Mouse (Mus musculus): ENCODE results near the gene Tbc1d5. TPM values are rescaled to one million over a fixed set of nuclear protein-coding genes. Genes with fewer than 3 reads are reported as not detected.

The Tbc1d5 gene
- polyA plus RNA-seq, 1 experiment, result 18.5 TPM

GRCm38 (mm10) chr17:50897867-50898266 lies 281.3 kb downstream of the Tbc1d5 start:
- no peaks in the 10 kb centered on the region; the same call in 1 of the 2 replicates for H3K36me3 ChIP-seq (ENCODE audit: control insufficient read depth, insufficient read depth, low read length)
- no peaks in the 10 kb centered on the region for H3K27me3 ChIP-seq (ENCODE audit: control insufficient read depth, insufficient read depth, low read length)
- no peak overlapping the region for H3K4me3 ChIP-seq (ENCODE audit: control insufficient read depth, low read depth, low read length)
- no peak for TF ChIP-seq CTCF (IDR thresholded peaks at IDR 0.05; ENCODE audit: control insufficient read depth, insufficient read depth, insufficient replicate concordance, low read depth, low read length)
- TF ChIP-seq POLR2A (IDR thresholded peaks at IDR 0.05; ENCODE audit: control insufficient read depth, low read depth, low read length), result no peak
- no peaks in the 10 kb centered on the region for H3K4me1 ChIP-seq (ENCODE audit: control insufficient read depth, insufficient read depth, low read length)
- no peak overlapping the region for H3K27ac ChIP-seq (ENCODE audit: control insufficient read depth, insufficient read depth, low read depth, low read length)

DNA sequence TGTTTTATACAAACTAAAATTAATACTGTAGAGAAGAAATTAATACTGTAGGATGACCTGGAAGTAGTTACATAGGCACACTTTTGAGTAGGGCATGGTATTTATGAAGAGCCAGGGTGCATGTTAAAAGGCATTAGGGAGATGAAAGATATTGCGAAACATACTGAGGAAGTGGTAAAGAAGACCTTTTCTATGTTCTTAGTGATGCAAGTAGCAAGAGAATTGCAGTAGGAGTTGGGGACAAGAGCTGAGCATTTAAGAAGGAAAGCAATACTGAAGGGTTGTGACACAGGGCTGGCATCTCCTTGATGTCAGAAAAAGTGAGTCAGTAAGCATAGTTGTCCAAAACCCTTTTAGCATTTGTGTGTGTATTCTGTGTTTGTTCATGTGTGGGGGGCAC lies 289.7 kb downstream of the Tbc1d5 start:
- H3K4me1 ChIP-seq (ENCODE audit: control insufficient read depth, insufficient read depth, low read length), result no peaks in the 10 kb centered on the region
- H3K36me3 ChIP-seq (ENCODE audit: control insufficient read depth, insufficient read depth, low read length), result no peaks in the 10 kb centered on the region
- H3K27ac ChIP-seq (ENCODE audit: control insufficient read depth, insufficient read depth, low read depth, low read length), result no peak overlapping the region
- H3K27me3 ChIP-seq (ENCODE audit: control insufficient read depth, insufficient read depth, low read length), result no peaks in the 10 kb centered on the region
- no peak overlapping the region for H3K4me3 ChIP-seq (ENCODE audit: control insufficient read depth, low read depth, low read length)
- TF ChIP-seq POLR2A (IDR thresholded peaks at IDR 0.05; ENCODE audit: control insufficient read depth, low read depth, low read length), result no peak
- no peak for TF ChIP-seq CTCF (IDR thresholded peaks at IDR 0.05; ENCODE audit: control insufficient read depth, insufficient read depth, insufficient replicate concordance, low read depth, low read length)

DNA sequence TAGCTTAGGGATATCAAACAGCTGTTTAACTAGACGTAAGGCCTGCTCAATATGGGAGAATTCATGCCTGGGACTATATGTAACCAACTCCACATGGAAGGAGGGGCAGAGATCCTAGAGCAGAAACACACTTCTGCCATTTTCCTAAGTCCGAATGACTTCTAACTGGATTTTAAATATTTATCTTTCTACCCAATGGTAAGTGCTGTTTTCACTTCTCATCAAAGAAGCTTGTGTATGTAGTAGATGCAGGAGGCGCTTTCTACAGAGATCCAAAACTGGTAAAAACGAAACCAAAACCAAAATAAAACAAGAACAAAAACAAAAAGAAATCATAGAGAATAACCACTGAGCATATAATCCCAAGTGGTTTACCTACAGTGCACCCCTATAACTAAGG lies 299.2 kb downstream of the Tbc1d5 start:
- Histone ChIP-seq H3K4me3 (ENCODE audit: control insufficient read depth, low read depth, low read length) (no peak overlapping the region), H3K27ac (ENCODE audit: control insufficient read depth, insufficient read depth, low read depth, low read length) (no peak overlapping the region), H3K36me3 (ENCODE audit: control insufficient read depth, insufficient read depth, low read length) (no peaks in the 10 kb centered on the region), H3K27me3 (ENCODE audit: control insufficient read depth, insufficient read depth, low read length) (no peaks in the 10 kb centered on the region), H3K4me1 (ENCODE audit: control insufficient read depth, insufficient read depth, low read length) (no peaks in the 10 kb centered on the region)
- no peak for TF ChIP-seq POLR2A (IDR thresholded peaks at IDR 0.05; ENCODE audit: control insufficient read depth, low read depth, low read length)
- TF ChIP-seq CTCF (IDR thresholded peaks at IDR 0.05; ENCODE audit: control insufficient read depth, insufficient read depth, insufficient replicate concordance, low read depth, low read length), result no peak

DNA sequence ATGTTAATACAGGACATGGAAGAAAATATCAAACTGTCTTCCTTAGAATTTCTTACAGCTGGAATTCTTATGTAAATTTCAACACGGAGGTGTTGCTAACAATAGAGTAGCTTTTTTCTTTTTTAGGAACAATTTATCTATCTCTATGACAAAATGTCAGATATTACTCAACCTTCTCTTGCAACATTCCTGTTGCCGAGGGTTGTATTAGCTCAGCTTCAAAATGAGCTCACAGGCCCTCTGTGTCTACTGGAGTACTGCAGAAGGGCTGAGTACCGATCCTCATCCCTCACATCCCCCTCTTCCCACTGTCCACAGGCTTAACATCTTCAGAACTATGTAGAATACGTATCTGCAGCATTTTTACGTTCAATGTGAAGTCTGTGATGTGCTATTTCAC lies 302.7 kb downstream of the Tbc1d5 start:
- no peaks in the 10 kb centered on the region; the same call in 1 of the 2 replicates for H3K36me3 ChIP-seq (ENCODE audit: control insufficient read depth, insufficient read depth, low read length)
- TF ChIP-seq CTCF (IDR thresholded peaks at IDR 0.05; ENCODE audit: control insufficient read depth, insufficient read depth, insufficient replicate concordance, low read depth, low read length), result no peak
- TF ChIP-seq POLR2A (IDR thresholded peaks at IDR 0.05; ENCODE audit: control insufficient read depth, low read depth, low read length), result no peak
- H3K4me1 ChIP-seq (ENCODE audit: control insufficient read depth, insufficient read depth, low read length), result no peaks in the 10 kb centered on the region
- H3K4me3 ChIP-seq (ENCODE audit: control insufficient read depth, low read depth, low read length), result no peak overlapping the region
- H3K27ac ChIP-seq (ENCODE audit: control insufficient read depth, insufficient read depth, low read depth, low read length), result no peak overlapping the region
- no peaks in the 10 kb centered on the region for H3K27me3 ChIP-seq (ENCODE audit: control insufficient read depth, insufficient read depth, low read length)

DNA sequence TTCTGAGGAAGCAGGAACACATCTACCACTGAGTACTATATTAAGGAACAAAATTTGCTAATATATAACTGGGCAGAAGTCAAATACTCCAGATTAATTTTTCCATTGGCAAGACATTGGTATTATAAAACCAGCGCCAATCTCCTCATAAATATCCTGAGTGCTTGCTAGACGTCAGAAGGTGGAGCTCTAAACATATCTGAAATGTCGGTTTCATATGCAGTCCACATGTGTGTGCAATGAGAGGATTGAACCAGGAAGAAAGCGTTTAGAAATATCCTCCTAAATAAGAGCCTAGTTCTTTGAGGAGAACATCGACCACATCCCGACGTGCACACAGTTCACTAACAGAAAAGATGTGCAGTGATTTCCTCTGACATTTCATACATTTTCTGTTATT lies 305.1 kb downstream of the Tbc1d5 start:
- no peak overlapping the region for H3K4me3 ChIP-seq (ENCODE audit: control insufficient read depth, low read depth, low read length)
- H3K36me3 ChIP-seq (ENCODE audit: control insufficient read depth, insufficient read depth, low read length), result no peaks in the 10 kb centered on the region; the same call in 1 of the 2 replicates
- no peaks in the 10 kb centered on the region for H3K4me1 ChIP-seq (ENCODE audit: control insufficient read depth, insufficient read depth, low read length)
- TF ChIP-seq POLR2A (IDR thresholded peaks at IDR 0.05; ENCODE audit: control insufficient read depth, low read depth, low read length), result no peak
- TF ChIP-seq CTCF (IDR thresholded peaks at IDR 0.05; ENCODE audit: control insufficient read depth, insufficient read depth, insufficient replicate concordance, low read depth, low read length), result no peak
- no peaks in the 10 kb centered on the region for H3K27me3 ChIP-seq (ENCODE audit: control insufficient read depth, insufficient read depth, low read length)
- H3K27ac ChIP-seq (ENCODE audit: control insufficient read depth, insufficient read depth, low read depth, low read length), result no peak overlapping the region

- Histone ChIP-seq H3K27ac (ENCODE audit: control insufficient read depth, insufficient read depth, low read depth, low read length) (no peak overlapping the region), H3K4me1 (ENCODE audit: control insufficient read depth, insufficient read depth, low read length) (no peaks in the 10 kb centered on the region), H3K4me3 (ENCODE audit: control insufficient read depth, low read depth, low read length) (no peak overlapping the region), H3K36me3 (ENCODE audit: control insufficient read depth, insufficient read depth, low read length) (no peaks in the 10 kb centered on the region; the same call in 1 of the 2 replicates), H3K27me3 (ENCODE audit: control insufficient read depth, insufficient read depth, low read length) (no peaks in the 10 kb centered on the region)
- TF ChIP-seq POLR2A (IDR thresholded peaks at IDR 0.05; ENCODE audit: control insufficient read depth, low read depth, low read length), result no peak
- no peak for TF ChIP-seq CTCF (IDR thresholded peaks at IDR 0.05; ENCODE audit: control insufficient read depth, insufficient read depth, insufficient replicate concordance, low read depth, low read length)
Measured at GRCm38 (mm10) chr17:50872600-50872999, 306.6 kb downstream of the Tbc1d5 start.

DNA sequence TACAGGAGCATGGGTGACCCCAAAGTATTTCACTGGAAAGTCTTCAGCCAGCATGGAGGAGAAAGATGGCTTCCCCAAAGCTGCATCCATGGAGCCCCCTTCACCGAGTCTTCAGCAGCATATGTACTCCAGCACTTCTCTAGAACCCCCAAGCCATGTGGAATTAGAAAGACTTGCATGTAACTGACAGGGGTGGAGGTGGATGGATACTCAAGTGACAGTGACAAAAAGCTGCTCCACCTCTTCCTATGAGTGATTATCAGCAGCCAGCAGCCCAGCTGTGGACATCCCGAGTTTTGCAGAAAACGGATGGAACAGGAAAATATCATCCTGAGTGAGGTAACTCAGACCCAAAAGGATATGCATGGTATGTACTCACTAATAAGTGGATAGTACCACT lies 311.9 kb downstream of the Tbc1d5 start:
- no peaks in the 10 kb centered on the region for H3K27me3 ChIP-seq (ENCODE audit: control insufficient read depth, insufficient read depth, low read length)
- no peak overlapping the region for H3K4me3 ChIP-seq (ENCODE audit: control insufficient read depth, low read depth, low read length)
- no peaks in the 10 kb centered on the region for H3K36me3 ChIP-seq (ENCODE audit: control insufficient read depth, insufficient read depth, low read length)
- no peaks in the 10 kb centered on the region for H3K4me1 ChIP-seq (ENCODE audit: control insufficient read depth, insufficient read depth, low read length)
- TF ChIP-seq CTCF (IDR thresholded peaks at IDR 0.05; ENCODE audit: control insufficient read depth, insufficient read depth, insufficient replicate concordance, low read depth, low read length) (no peak), POLR2A (IDR thresholded peaks at IDR 0.05; ENCODE audit: control insufficient read depth, low read depth, low read length) (no peak)
- H3K27ac ChIP-seq (ENCODE audit: control insufficient read depth, insufficient read depth, low read depth, low read length), result no peak overlapping the region

GRCm38 (mm10) chr17:50864781-50865180 lies 314.4 kb downstream of the Tbc1d5 start:
- TF ChIP-seq CTCF (IDR thresholded peaks at IDR 0.05; ENCODE audit: control insufficient read depth, insufficient read depth, insufficient replicate concordance, low read depth, low read length) (no peak), POLR2A (IDR thresholded peaks at IDR 0.05; ENCODE audit: control insufficient read depth, low read depth, low read length) (no peak)
- Histone ChIP-seq H3K4me1 (ENCODE audit: control insufficient read depth, insufficient read depth, low read length) (no peaks in the 10 kb centered on the region), H3K4me3 (ENCODE audit: control insufficient read depth, low read depth, low read length) (no peak overlapping the region), H3K27ac (ENCODE audit: control insufficient read depth, insufficient read depth, low read depth, low read length) (no peak overlapping the region), H3K36me3 (ENCODE audit: control insufficient read depth, insufficient read depth, low read length) (no peaks in the 10 kb centered on the region), H3K27me3 (ENCODE audit: control insufficient read depth, insufficient read depth, low read length) (no peaks in the 10 kb centered on the region)

All from testis, adult 2 months (tissue).